16 mouse cellular contexts compared by ENCODE assay signal in the genomic region with DNA sequence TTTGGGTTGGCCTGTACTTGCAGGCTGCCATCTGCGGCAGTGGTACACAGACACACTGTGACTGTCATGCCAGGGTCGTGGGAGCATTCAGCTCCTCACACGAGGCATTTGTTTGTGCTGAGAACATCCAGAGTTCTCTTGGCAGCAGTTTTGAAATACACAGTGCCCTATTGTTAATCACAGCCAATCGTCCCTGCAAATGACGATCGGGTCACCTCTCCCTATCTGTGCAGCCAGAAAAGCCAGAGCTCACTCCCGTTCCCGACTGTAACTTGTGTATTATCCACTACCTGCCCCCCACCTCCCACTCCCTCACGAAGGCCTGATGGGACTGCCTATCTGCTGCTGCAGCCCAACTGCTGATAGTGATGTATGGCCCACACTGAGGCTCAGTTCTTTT.
DNase-seq lines count a peak whose midpoint lies in the region; ATAC-seq and TF ChIP-seq lines count a peak whose summit lies in the region.
"Had no signal": no experiment of that assay in that cellular context is flagged by ENCODE, and none has a peak within 500 bp of the region (broad histone marks: within the 10 kb centered on the region; RNA-seq: fewer than 3 reads in every experiment).

No protein-coding gene starts in this region.

- no peaks in the 10 kb centered on the region for H3K27me3 ChIP-seq in cerebellum, adult 2 months (ENCODE audit: control insufficient read depth, insufficient read depth, low read length)
- no peaks in the 10 kb centered on the region for H3K27me3 ChIP-seq in lung, embryonic 16.5 days (ENCODE audit: control insufficient read depth, insufficient read depth, low read depth, low read length)
- H3K27me3 ChIP-seq in forebrain, embryonic 16.5 days (replicated peaks; ENCODE audit: control insufficient read depth, insufficient read depth, low read length): no peaks in the 10 kb centered on the region
- H3K27me3 ChIP-seq: CH12.LX had no signal

- H3K27ac ChIP-seq in cerebellum, adult 2 months (ENCODE audit: insufficient read depth, low read length): peak overlapping the region; percentile 55; the same call in 1 of the 2 replicates
- H3K27ac ChIP-seq in lung, embryonic 16.5 days (ENCODE audit: low read length): no peak overlapping the region
- H3K27ac ChIP-seq in forebrain, embryonic 16.5 days (ENCODE audit: low read length): peak overlapping the region; percentile 14; the same call in 1 of the 2 replicates
- H3K27ac ChIP-seq: liver, embryonic 14.5 days had no signal

- DNase-seq in cerebellum, adult 2 months: peak in 1 of 2 experiments; percentile 21
- DNase-seq in cerebellum, adult 18-20 months: no peak
- DNase-seq in lung, postnatal 25 days (ENCODE audit: low spot score): no peak
- peak; percentile 79 for DNase-seq in layer of hippocampus, adult 9-11 months
- no peak for DNase-seq in spleen, postnatal 14 days (ENCODE audit: low spot score in 2 of 2)
- DNase-seq: cerebellum, adult 8-10 months; gastrocnemius, postnatal 25 days; left cerebral cortex, postnatal 4 days; lung, postnatal 36 days had no signal

- TF ChIP-seq CTCF in cerebellum, adult 2 months (IDR thresholded peaks at IDR 0.05; ENCODE audit: borderline replicate concordance, insufficient read depth, low read depth, low read length): no peak

- no peaks in the 10 kb centered on the region for H3K4me1 ChIP-seq in cerebellum, adult 2 months (ENCODE audit: control insufficient read depth, insufficient read depth, low read length)
- H3K4me1 ChIP-seq in lung, embryonic 16.5 days (replicated peaks; ENCODE audit: control insufficient read depth, insufficient read depth, low read length): no peaks in the 10 kb centered on the region
- peaks cover 8% of the 10 kb centered on the region for H3K4me1 ChIP-seq in forebrain, embryonic 16.5 days (replicated peaks; ENCODE audit: control insufficient read depth, insufficient read depth, low read length)

- H3K9ac ChIP-seq in lung, embryonic 16.5 days (ENCODE audit: low read length): 0 out of 2 replicates have a peak overlapping the region, but pooled peaks have one; percentile 32
- no peak overlapping the region for H3K9ac ChIP-seq in forebrain, embryonic 16.5 days (replicated peaks; ENCODE audit: low read depth, low read length)
- H3K9ac ChIP-seq: heart, embryonic 12.5 days; liver, embryonic 14.5 days had no signal

- H3K4me2 ChIP-seq in lung, embryonic 16.5 days (ENCODE audit: low read depth, low read length): no peak overlapping the region
- H3K4me2 ChIP-seq in forebrain, embryonic 16.5 days (ENCODE audit: low read length): no peak overlapping the region
- H3K4me2 ChIP-seq: heart, embryonic 12.5 days had no signal

- H3K4me3 ChIP-seq in cerebellum, adult 2 months (replicated peaks; ENCODE audit: insufficient read depth, low read depth, low read length): no peak overlapping the region
- H3K4me3 ChIP-seq in lung, embryonic 16.5 days (ENCODE audit: low read length): no peak overlapping the region
- H3K4me3 ChIP-seq in forebrain, embryonic 16.5 days (replicated peaks; ENCODE audit: low read length): no peak overlapping the region
- H3K4me3 ChIP-seq: erythroblast, embryonic 14.5 days; heart, embryonic 12.5 days had no signal

- 29% methylated on average over 9 of the region's 9 CpGs for WGBS in cerebellum, adult 2 months
- 44% methylated on average over 9 of the region's 9 CpGs for WGBS in lung, embryonic 16.5 days
- 21% methylated on average over 9 of the region's 9 CpGs for WGBS in forebrain, embryonic 16.5 days

- TF ChIP-seq POLR2A in cerebellum, adult 2 months (IDR thresholded peaks at IDR 0.05; ENCODE audit: borderline replicate concordance, insufficient read depth, low read length): no peak

- H3K36me3 ChIP-seq in lung, embryonic 16.5 days (ENCODE audit: control insufficient read depth, insufficient read depth, low read length): no peaks in the 10 kb centered on the region
- no peaks in the 10 kb centered on the region for H3K36me3 ChIP-seq in forebrain, embryonic 16.5 days (ENCODE audit: control insufficient read depth, insufficient read depth)
- H3K36me3 ChIP-seq: heart, embryonic 12.5 days had no signal

- ATAC-seq in lung, embryonic 16.5 days (ENCODE audit: low read depth): no peak
- 0 out of 2 replicates have a peak, but pooled peaks have one; percentile 32 for ATAC-seq in forebrain, embryonic 16.5 days
- ATAC-seq in megakaryocyte, adult 5-6 weeks (ENCODE audit: poor library complexity, severe bottlenecking): no peak

- H3K9me3 ChIP-seq in lung, embryonic 16.5 days (ENCODE audit: control insufficient read depth, low read length): 0 out of 2 replicates have a peak, but pooled peaks cover 7% of the 10 kb centered on the region
- H3K9me3 ChIP-seq in forebrain, embryonic 16.5 days (ENCODE audit: control insufficient read depth, low read length): no peaks in the 10 kb centered on the region
